Mouse (Mus musculus) embryonic facial prominence, embryonic 12.5 days (tissue): ENCODE results near the gene Eps8. TPM values are rescaled to one million over a fixed set of nuclear protein-coding genes. Genes with fewer than 3 reads are reported as not detected.

Source experiments
- ATAC-seq: fragments of 200-750 bp; cut with Nextera tagmentation; 2 replicates; pipeline ENCODE4 v1.8.0; 2017; ENCODE audit not compliant: insufficient number of reproducible peaks, insufficient read depth, low FRiP score, low TSS enrichment
- H3K27ac ChIP-seq: fragments of 300-500 bp; sonication (generic); 2 replicates; pipeline ENCODE4 v1.5.1; 2016; ENCODE audit warnings: mild to moderate bottlenecking
- H3K27me3 ChIP-seq: fragments of 300-500 bp; sonication (generic); 2 replicates; pipeline ENCODE4 v1.6.1; 2016; ENCODE audit warnings: mild to moderate bottlenecking, moderate library complexity
- H3K36me3 ChIP-seq: fragments of 300-500 bp; sonication (generic); 2 replicates; pipeline ENCODE4 v1.6.1; 2016; ENCODE audit warnings: mild to moderate bottlenecking
- H3K4me1 ChIP-seq: fragments of 300-500 bp; sonication (generic); 2 replicates; pipeline ENCODE4 v1.6.1; 2016
- H3K4me2 ChIP-seq: fragments of 300-500 bp; sonication (generic); replicated peaks from 2 replicates; pipeline ENCODE4 v1.6.1; 2016; ENCODE audit warnings: mild to moderate bottlenecking, moderate library complexity
- H3K4me3 ChIP-seq: fragments of 300-500 bp; sonication (generic); 2 replicates; pipeline ENCODE4 v1.5.1; 2016; ENCODE audit warnings: mild to moderate bottlenecking
- H3K9ac ChIP-seq: fragments of 300-500 bp; sonication (generic); 2 replicates; pipeline ENCODE4 v1.6.1; 2016; ENCODE audit warnings: mild to moderate bottlenecking, moderate library complexity
- H3K9me3 ChIP-seq: fragments of 300-500 bp; sonication (generic); 2 replicates; pipeline ENCODE4 v1.6.1; 2016; ENCODE audit warnings: mild to moderate bottlenecking, moderate library complexity
- WGBS: fragments of 180-500 bp; shearing (Covaris S2); methylation state at CpG from one replicate; pipeline ENCODE4 v1.1.7; 2016; 5-methylcytosine and 5-hydroxymethylcytosine counted together
- polyA plus RNA-seq: library from polyadenylated mRNA; unstranded; fragments of >200 nt; fragmentation: Nextera tagmentation; extraction: Ambion mirVana; gene quantifications from 2 replicates; pipeline ENCODE4 v1.2.1, GENCODE M21; 2016

The Eps8 gene
- polyA plus RNA-seq, 1 experiment from 2014 or later, result 22.3 TPM

- ATAC-seq, result no peak
- H3K36me3 ChIP-seq, result no peaks in the 10 kb centered on the region
- no peaks in the 10 kb centered on the region for H3K4me1 ChIP-seq
- no peak overlapping the region for H3K4me3 ChIP-seq
- 90% methylated on average over 17 of the region's 17 CpGs for WGBS
- no peak overlapping the region for H3K27ac ChIP-seq
- no peak overlapping the region for H3K9ac ChIP-seq
- no peak overlapping the region for H3K4me2 ChIP-seq
- no peaks in the 10 kb centered on the region for H3K9me3 ChIP-seq
- H3K27me3 ChIP-seq, result no peaks in the 10 kb centered on the region
Observed at GRCm38 (mm10) chr6:137608160-137608930, 46.3 kb downstream of the Eps8 start.

DNA sequence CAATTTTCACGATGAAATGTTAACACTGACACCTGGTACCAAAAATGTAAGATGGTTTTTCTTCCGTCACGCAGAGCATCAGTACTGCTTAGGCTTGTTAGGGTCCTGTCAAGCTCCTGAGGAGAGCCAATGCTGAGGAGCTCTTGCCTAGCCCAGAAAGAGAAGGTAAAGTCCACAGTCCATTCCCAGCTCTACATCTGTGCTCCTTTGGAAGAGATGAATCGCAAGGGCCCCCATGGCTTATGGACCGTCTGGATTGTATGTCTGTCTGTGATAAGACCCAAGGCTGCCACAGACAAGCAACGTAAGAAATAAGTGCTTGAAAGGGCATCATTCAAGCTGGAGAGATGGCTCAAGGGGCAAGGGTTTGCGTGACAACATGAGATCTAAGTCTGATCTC is 48.1 kb downstream of the Eps8 start:
- Histone ChIP-seq H3K27ac (no peak overlapping the region), H3K4me3 (no peak overlapping the region), H3K4me2 (no peak overlapping the region), H3K9ac (no peak overlapping the region), H3K9me3 (no peaks in the 10 kb centered on the region), H3K27me3 (no peaks in the 10 kb centered on the region), H3K36me3 (no peaks in the 10 kb centered on the region), H3K4me1 (no peaks in the 10 kb centered on the region)
- ATAC-seq, result no peak
- 91% methylated on average over 7 of the region's 7 CpGs for WGBS

- Histone ChIP-seq H3K9ac (no peak overlapping the region), H3K4me3 (no peak overlapping the region), H3K36me3 (no peaks in the 10 kb centered on the region), H3K27me3 (no peaks in the 10 kb centered on the region), H3K4me1 (no peaks in the 10 kb centered on the region), H3K4me2 (no peak overlapping the region), H3K9me3 (no peaks in the 10 kb centered on the region), H3K27ac (no peak overlapping the region)
- WGBS, result 85% methylated on average over 4 of the region's 4 CpGs
- no peak for ATAC-seq
Observed at GRCm38 (mm10) chr6:137604417-137605248, 50.0 kb downstream of the Eps8 start.

GRCm38 (mm10) chr6:137598306-137598705 is 56.4 kb downstream of the Eps8 start:
- Histone ChIP-seq H3K27ac (no peak overlapping the region), H3K4me1 (no peaks in the 10 kb centered on the region), H3K27me3 (no peaks in the 10 kb centered on the region), H3K9me3 (no peaks in the 10 kb centered on the region), H3K4me2 (no peak overlapping the region), H3K36me3 (no peaks in the 10 kb centered on the region), H3K9ac (no peak overlapping the region), H3K4me3 (no peak overlapping the region)
- ATAC-seq, result no peak
- WGBS, result 25% methylated on average over 7 of the region's 7 CpGs

DNA sequence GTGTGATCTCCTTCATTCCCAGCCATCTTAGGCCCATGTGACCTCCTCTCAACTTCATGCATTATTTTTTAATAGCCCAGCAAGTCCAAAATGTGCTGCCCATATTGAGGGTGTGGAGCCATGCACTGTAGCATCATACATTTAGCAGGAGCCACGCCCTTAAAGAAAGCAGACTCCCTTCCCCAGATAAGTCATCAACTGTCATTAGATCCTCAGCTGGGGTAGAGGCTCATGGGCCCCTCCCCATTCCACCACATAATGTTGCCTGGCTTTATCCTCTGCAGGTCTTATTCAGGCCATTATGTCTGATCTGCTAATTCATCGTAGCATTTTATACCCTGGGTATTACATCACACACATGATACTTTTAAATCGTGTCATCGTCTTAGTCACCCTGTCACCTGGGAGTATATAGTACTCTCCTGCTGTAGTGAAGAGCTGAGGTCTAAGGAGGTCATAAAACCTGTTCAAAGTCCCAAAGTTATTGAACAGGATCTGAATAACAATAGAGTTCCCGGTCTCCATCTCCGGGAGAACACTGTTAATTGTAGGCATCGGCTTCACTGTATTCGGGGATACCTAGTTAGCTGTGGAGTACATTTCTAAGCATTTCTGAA is 57.1 kb downstream of the Eps8 start:
- Histone ChIP-seq H3K4me2 (no peak overlapping the region), H3K4me1 (no peaks in the 10 kb centered on the region), H3K27ac (no peak overlapping the region), H3K9me3 (no peaks in the 10 kb centered on the region), H3K4me3 (no peak overlapping the region), H3K27me3 (no peaks in the 10 kb centered on the region), H3K36me3 (no peaks in the 10 kb centered on the region), H3K9ac (no peak overlapping the region)
- no peak for ATAC-seq
- 92% methylated on average over 8 of the region's 8 CpGs for WGBS

DNA sequence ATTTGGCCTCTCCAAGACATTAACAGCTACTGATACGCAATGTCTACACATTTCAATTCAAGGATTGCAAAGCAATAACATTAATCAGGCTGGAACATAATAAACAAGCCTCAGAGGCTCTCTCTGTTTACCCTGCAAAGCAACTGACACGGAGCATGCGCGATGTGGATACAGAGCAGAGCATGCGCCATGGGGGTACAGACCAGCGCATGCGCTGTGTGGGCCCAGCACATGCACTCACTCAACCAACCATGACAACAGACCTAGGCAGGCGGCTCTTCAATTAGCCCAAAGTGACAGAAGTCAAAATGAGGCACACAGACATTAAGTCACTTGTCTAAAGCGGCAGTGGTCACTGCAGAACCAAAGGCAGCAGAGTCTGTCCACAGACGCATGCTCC is 62.1 kb downstream of the Eps8 start:
- no peaks in the 10 kb centered on the region for H3K27me3 ChIP-seq
- H3K4me3 ChIP-seq, result no peak overlapping the region
- WGBS, result 86% methylated on average over 10 of the region's 10 CpGs
- ATAC-seq, result 0 out of 2 replicates have a peak, but pooled peaks have one; percentile 52
- H3K9ac ChIP-seq, result no peak overlapping the region
- no peaks in the 10 kb centered on the region for H3K9me3 ChIP-seq
- H3K27ac ChIP-seq, result no peak overlapping the region
- no peaks in the 10 kb centered on the region for H3K36me3 ChIP-seq
- no peak overlapping the region for H3K4me2 ChIP-seq
- no peaks in the 10 kb centered on the region for H3K4me1 ChIP-seq

GRCm38 (mm10) chr6:137589245-137589618 is 65.4 kb downstream of the Eps8 start:
- Histone ChIP-seq H3K4me1 (no peaks in the 10 kb centered on the region), H3K4me3 (no peak overlapping the region), H3K9me3 (no peaks in the 10 kb centered on the region), H3K4me2 (no peak overlapping the region), H3K27me3 (no peaks in the 10 kb centered on the region), H3K36me3 (no peaks in the 10 kb centered on the region), H3K9ac (no peak overlapping the region), H3K27ac (no peak overlapping the region)
- 79% methylated on average over 3 of the region's 3 CpGs for WGBS
- ATAC-seq, result no peak

DNA sequence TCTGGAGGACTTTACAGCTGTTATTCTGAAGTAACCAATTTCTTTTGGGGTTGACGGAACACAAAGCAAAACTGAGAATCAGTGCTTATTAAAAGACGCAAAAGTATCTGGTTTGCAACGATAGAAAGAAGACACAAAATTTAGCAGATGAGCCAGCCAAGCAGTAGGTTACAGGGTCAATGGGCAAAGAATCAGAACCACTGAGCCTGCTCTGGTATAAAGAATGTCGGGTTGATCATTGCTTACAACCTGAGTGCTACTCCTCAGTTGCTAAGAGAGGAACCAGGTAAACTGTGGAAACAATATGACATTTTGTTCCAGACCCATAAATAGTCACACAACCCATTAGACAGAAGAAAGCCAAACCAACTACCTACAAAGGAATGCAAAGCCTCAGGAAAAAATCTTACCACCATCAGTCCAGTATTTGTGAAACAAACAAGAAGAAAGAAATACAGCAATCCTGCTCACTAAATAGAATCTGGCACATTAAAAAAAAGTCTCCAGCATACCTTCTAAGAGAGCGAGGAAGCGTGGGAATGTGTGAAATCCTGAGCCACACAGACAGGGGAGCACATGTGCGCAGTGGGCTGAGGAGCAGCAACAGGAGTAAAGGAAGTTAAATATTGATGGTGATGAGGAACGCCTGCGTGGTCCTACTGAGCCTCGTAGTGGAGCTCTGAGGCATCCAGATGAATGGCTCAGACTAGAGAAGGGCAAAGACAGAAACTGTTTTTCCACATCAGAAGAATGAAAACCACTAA is 66.0 kb downstream of the Eps8 start:
- Histone ChIP-seq H3K27me3 (no peaks in the 10 kb centered on the region), H3K4me3 (no peak overlapping the region), H3K9ac (no peak overlapping the region), H3K27ac (no peak overlapping the region), H3K4me1 (no peaks in the 10 kb centered on the region), H3K36me3 (no peaks in the 10 kb centered on the region), H3K9me3 (no peaks in the 10 kb centered on the region), H3K4me2 (no peak overlapping the region)
- WGBS, result 87% methylated on average over 10 of the region's 10 CpGs
- no peak for ATAC-seq

GRCm38 (mm10) chr6:137587866-137588265 is 66.8 kb downstream of the Eps8 start:
- H3K4me1 ChIP-seq, result no peaks in the 10 kb centered on the region
- H3K36me3 ChIP-seq, result no peaks in the 10 kb centered on the region
- no peak overlapping the region for H3K4me3 ChIP-seq
- no peak overlapping the region for H3K27ac ChIP-seq
- no peaks in the 10 kb centered on the region for H3K27me3 ChIP-seq
- no peak overlapping the region for H3K9ac ChIP-seq
- H3K4me2 ChIP-seq, result no peak overlapping the region
- no peaks in the 10 kb centered on the region for H3K9me3 ChIP-seq
- ATAC-seq, result no peak
- 82% methylated on average over 6 of the region's 6 CpGs for WGBS

DNA sequence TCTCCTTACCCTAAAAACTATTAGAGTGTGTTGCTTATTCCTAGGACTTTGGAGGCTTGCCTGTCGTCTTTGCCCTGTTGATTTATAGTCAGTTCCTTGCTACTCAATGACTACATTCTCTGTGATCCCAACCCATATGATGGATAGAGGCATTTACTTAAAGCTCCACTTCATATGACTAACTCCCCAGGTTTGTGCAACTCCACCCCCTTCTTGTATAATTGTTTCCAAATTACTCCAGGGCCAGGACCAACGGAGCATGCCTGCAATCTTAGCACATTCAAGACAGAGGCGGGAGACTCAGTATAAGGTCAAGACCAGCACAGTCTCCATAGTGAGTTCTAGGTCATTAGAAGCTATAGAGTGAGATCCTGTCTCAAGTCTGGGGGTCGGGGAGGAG is 69.4 kb downstream of the Eps8 start:
- 72% methylated on average over 4 of the region's 4 CpGs for WGBS
- Histone ChIP-seq H3K4me3 (no peak overlapping the region), H3K9me3 (no peaks in the 10 kb centered on the region), H3K9ac (no peak overlapping the region), H3K27me3 (no peaks in the 10 kb centered on the region), H3K36me3 (no peaks in the 10 kb centered on the region), H3K27ac (no peak overlapping the region), H3K4me2 (no peak overlapping the region), H3K4me1 (no peaks in the 10 kb centered on the region)
- ATAC-seq, result no peak

- no peak overlapping the region for H3K4me2 ChIP-seq
- no peaks in the 10 kb centered on the region for H3K36me3 ChIP-seq
- H3K4me3 ChIP-seq, result no peak overlapping the region
- H3K9ac ChIP-seq, result no peak overlapping the region
- no peak overlapping the region for H3K27ac ChIP-seq
- 88% methylated on average over 5 of the region's 5 CpGs for WGBS
- H3K4me1 ChIP-seq, result no peaks in the 10 kb centered on the region
- no peak for ATAC-seq
- no peaks in the 10 kb centered on the region for H3K9me3 ChIP-seq
- no peaks in the 10 kb centered on the region for H3K27me3 ChIP-seq
Observed at GRCm38 (mm10) chr6:137583056-137583455, 71.6 kb downstream of the Eps8 start.
